Mouse (Mus musculus): ENCODE data around the gene Gm13276.
A peak's percentile ranks its signal among the peaks of the same experiment; 100 is the strongest.
"Not testable (repeated sequence)": the region's sequence is repeated elsewhere in the genome, so short reads cannot be mapped to it uniquely, and the experiment has no call there.

GRCm38 (mm10) chr4:88757628-88758031 lies 27.9 kb upstream of the Gm13276 start:
- not testable (repeated sequence) for TF ChIP-seq EP300 (IDR thresholded peaks at IDR 0.05; ENCODE audit: low read depth)
- TF ChIP-seq CTCF (IDR thresholded peaks at IDR 0.05; ENCODE audit: low read depth) = peak; percentile 84
